Mouse (Mus musculus): ENCODE measurements around the gene Top2a. TPM values are rescaled to one million over a fixed set of nuclear protein-coding genes. Genes with fewer than 3 reads are reported as not detected.
A peak's percentile ranks its signal among the peaks of the same experiment; 100 is the strongest.

Gene Top2a
- polyA plus RNA-seq, 1 experiment, result 7.1 TPM

GRCm38 (mm10) chr11:99025878-99026277 lies 1.9 kb upstream of the Top2a start:
- TF ChIP-seq TAL1 (IDR thresholded peaks at IDR 0.05; ENCODE audit: low read length), result no peak
- no peak for TF ChIP-seq GATA1 (IDR thresholded peaks at IDR 0.05; ENCODE audit: low read length)
- Histone ChIP-seq H3K27me3 (ENCODE audit: control insufficient read depth) (peaks cover 11% of the 10 kb centered on the region), H3K4me1 (ENCODE audit: control insufficient read depth) (peaks cover 31% of the 10 kb centered on the region), H3K4me3 (replicated peaks) (no peak overlapping the region), H3K36me3 (ENCODE audit: control insufficient read depth) (peaks cover 27% of the 10 kb centered on the region), H3K9me3 (ENCODE audit: control insufficient read depth, low read length) (no peaks in the 10 kb centered on the region)

- H3K4me1 ChIP-seq (ENCODE audit: control insufficient read depth), result peaks cover 40% of the 10 kb centered on the region
- H3K4me3 ChIP-seq (replicated peaks), result peak overlapping the region; percentile 68
- no peaks in the 10 kb centered on the region for H3K9me3 ChIP-seq (ENCODE audit: control insufficient read depth, low read length)
- no peak for TF ChIP-seq TAL1 (IDR thresholded peaks at IDR 0.05; ENCODE audit: low read length)
- TF ChIP-seq GATA1 (IDR thresholded peaks at IDR 0.05; ENCODE audit: low read length), result no peak
- no peaks in the 10 kb centered on the region for H3K27me3 ChIP-seq (ENCODE audit: control insufficient read depth)
- peaks cover 40% of the 10 kb centered on the region for H3K36me3 ChIP-seq (ENCODE audit: control insufficient read depth)
These were observed 612 bp upstream of the Top2a start for GRCm38 (mm10) chr11:99024468-99025134.

- H3K27me3 ChIP-seq (ENCODE audit: control insufficient read depth), result no peaks in the 10 kb centered on the region
- H3K4me1 ChIP-seq (ENCODE audit: control insufficient read depth), result peaks cover 40% of the 10 kb centered on the region
- no peaks in the 10 kb centered on the region for H3K9me3 ChIP-seq (ENCODE audit: control insufficient read depth, low read length)
- TF ChIP-seq TAL1 (IDR thresholded peaks at IDR 0.05; ENCODE audit: low read length), result no peak
- no peak for TF ChIP-seq GATA1 (IDR thresholded peaks at IDR 0.05; ENCODE audit: low read length)
- peaks cover 55% of the 10 kb centered on the region for H3K36me3 ChIP-seq (ENCODE audit: control insufficient read depth)
- peak overlapping the region; percentile 68 for H3K4me3 ChIP-seq (replicated peaks)
These were observed 895 bp downstream of the Top2a start for GRCm38 (mm10) chr11:99023094-99023493.

- TF ChIP-seq GATA1 (IDR thresholded peaks at IDR 0.05; ENCODE audit: low read length), result no peak
- TF ChIP-seq TAL1 (IDR thresholded peaks at IDR 0.05; ENCODE audit: low read length), result no peak
- H3K4me1 ChIP-seq (ENCODE audit: control insufficient read depth), result peaks cover 45% of the 10 kb centered on the region
- H3K9me3 ChIP-seq (ENCODE audit: control insufficient read depth, low read length), result no peaks in the 10 kb centered on the region
- H3K36me3 ChIP-seq (ENCODE audit: control insufficient read depth), result peaks cover 61% of the 10 kb centered on the region
- peak overlapping the region; percentile 68 for H3K4me3 ChIP-seq (replicated peaks)
- no peaks in the 10 kb centered on the region for H3K27me3 ChIP-seq (ENCODE audit: control insufficient read depth)
These were observed 1.5 kb downstream of the Top2a start for GRCm38 (mm10) chr11:99022384-99022933.

- peaks cover 87% of the 10 kb centered on the region for H3K36me3 ChIP-seq (ENCODE audit: control insufficient read depth)
- H3K27me3 ChIP-seq (ENCODE audit: control insufficient read depth), result no peaks in the 10 kb centered on the region
- H3K4me1 ChIP-seq (ENCODE audit: control insufficient read depth), result peaks cover 39% of the 10 kb centered on the region
- no peak for TF ChIP-seq GATA1 (IDR thresholded peaks at IDR 0.05; ENCODE audit: low read length)
- no peak for TF ChIP-seq TAL1 (IDR thresholded peaks at IDR 0.05; ENCODE audit: low read length)
- no peaks in the 10 kb centered on the region for H3K9me3 ChIP-seq (ENCODE audit: control insufficient read depth, low read length)
- peak overlapping the region; percentile 22 for H3K4me3 ChIP-seq (replicated peaks)
These were observed 4.1 kb downstream of the Top2a start for GRCm38 (mm10) chr11:99019844-99020243.

- no peak for TF ChIP-seq GATA1 (IDR thresholded peaks at IDR 0.05; ENCODE audit: low read length)
- no peak for TF ChIP-seq TAL1 (IDR thresholded peaks at IDR 0.05; ENCODE audit: low read length)
- no peaks in the 10 kb centered on the region for H3K27me3 ChIP-seq (ENCODE audit: control insufficient read depth)
- H3K4me3 ChIP-seq (replicated peaks), result no peak overlapping the region
- peaks cover 8% of the 10 kb centered on the region for H3K4me1 ChIP-seq (ENCODE audit: control insufficient read depth)
- H3K9me3 ChIP-seq (ENCODE audit: control insufficient read depth, low read length), result no peaks in the 10 kb centered on the region
- peaks cover 100% of the 10 kb centered on the region for H3K36me3 ChIP-seq (ENCODE audit: control insufficient read depth)
These were observed 10.1 kb downstream of the Top2a start for GRCm38 (mm10) chr11:99013856-99014255.

- no peaks in the 10 kb centered on the region for H3K9me3 ChIP-seq (ENCODE audit: control insufficient read depth, low read length)
- H3K4me3 ChIP-seq (replicated peaks), result no peak overlapping the region
- no peaks in the 10 kb centered on the region for H3K27me3 ChIP-seq (ENCODE audit: control insufficient read depth)
- H3K4me1 ChIP-seq (ENCODE audit: control insufficient read depth), result peaks cover 3% of the 10 kb centered on the region
- peaks cover 100% of the 10 kb centered on the region for H3K36me3 ChIP-seq (ENCODE audit: control insufficient read depth)
- TF ChIP-seq TAL1 (IDR thresholded peaks at IDR 0.05; ENCODE audit: low read length) (no peak), GATA1 (IDR thresholded peaks at IDR 0.05; ENCODE audit: low read length) (no peak)
These were observed 13.3 kb downstream of the Top2a start for GRCm38 (mm10) chr11:99010706-99011105.

GRCm38 (mm10) chr11:99010124-99010523 lies 13.9 kb downstream of the Top2a start:
- Histone ChIP-seq H3K4me1 (ENCODE audit: control insufficient read depth) (peaks cover 3% of the 10 kb centered on the region), H3K27me3 (ENCODE audit: control insufficient read depth) (no peaks in the 10 kb centered on the region), H3K9me3 (ENCODE audit: control insufficient read depth, low read length) (no peaks in the 10 kb centered on the region), H3K4me3 (replicated peaks) (no peak overlapping the region), H3K36me3 (ENCODE audit: control insufficient read depth) (peaks cover 100% of the 10 kb centered on the region)
- TF ChIP-seq TAL1 (IDR thresholded peaks at IDR 0.05; ENCODE audit: low read length), result no peak
- TF ChIP-seq GATA1 (IDR thresholded peaks at IDR 0.05; ENCODE audit: low read length), result no peak

- H3K4me3 ChIP-seq (replicated peaks), result no peak overlapping the region
- no peaks in the 10 kb centered on the region for H3K27me3 ChIP-seq (ENCODE audit: control insufficient read depth)
- no peaks in the 10 kb centered on the region for H3K9me3 ChIP-seq (ENCODE audit: control insufficient read depth, low read length)
- no peaks in the 10 kb centered on the region; the same call in 1 of the 2 replicates for H3K4me1 ChIP-seq (ENCODE audit: control insufficient read depth)
- TF ChIP-seq TAL1 (IDR thresholded peaks at IDR 0.05; ENCODE audit: low read length) (no peak), GATA1 (IDR thresholded peaks at IDR 0.05; ENCODE audit: low read length) (no peak)
- H3K36me3 ChIP-seq (ENCODE audit: control insufficient read depth), result peaks cover 100% of the 10 kb centered on the region
These were observed 17.2 kb downstream of the Top2a start for GRCm38 (mm10) chr11:99006788-99007187.
